Mouse (Mus musculus) heart, adult 2 months (tissue): ENCODE measurements at regions not wholly inside any gene's neighbourhood (a gene's known extent, or its start where the extent isn't known, plus 50 kb on each side); places are given as distances from the start of the nearest gene placed in this dataset.

Experiments
- DNase-seq, 2 experiments: peaks; one replicate each; pipeline ENCODE4 v3.0.0; 2021
- H3K27ac ChIP-seq: fragments of 200-600 bp; 2 replicates; pipeline ENCODE4 v1.8.1; 2022
- H3K27me3 ChIP-seq: fragments of 200-500 bp; 2 replicates; pipeline ENCODE4 v1.6.1; 2012; ENCODE audit warnings: mild to moderate bottlenecking, low read length, inconsistent platforms, mixed read lengths; ENCODE audit not compliant: control insufficient read depth, insufficient read depth
- H3K36me3 ChIP-seq: fragments of 200-500 bp; 2 replicates; pipeline ENCODE4 v1.6.1; 2012; ENCODE audit warnings: low read length, inconsistent platforms; ENCODE audit not compliant: control insufficient read depth, insufficient read depth
- H3K4me1 ChIP-seq: fragments of 200-500 bp; 2 replicates; pipeline ENCODE4 v1.6.1; 2011; ENCODE audit warnings: low read length; ENCODE audit not compliant: control insufficient read depth, insufficient read depth
- H3K4me3 ChIP-seq: fragments of 200-600 bp; 2 replicates; pipeline ENCODE4 v1.8.1; 2022
- H3K79me2 ChIP-seq: fragments of 200-500 bp; replicated peaks from 2 replicates; pipeline ENCODE4 v1.6.1; 2012; ENCODE audit warnings: mild to moderate bottlenecking, inconsistent platforms, low read length, moderate library complexity, mixed read lengths; ENCODE audit not compliant: control insufficient read depth, insufficient read depth
- H3K9ac ChIP-seq: fragments of 200-500 bp; 2 replicates; pipeline ENCODE4 v1.6.1; 2012; ENCODE audit warnings: low read depth, mild to moderate bottlenecking, control low read depth, inconsistent platforms, low read length, mixed read lengths
- CTCF ChIP-seq: fragments of 200-600 bp; IDR thresholded peaks from 2 replicates; pipeline ENCODE4 v1.8.1; 2022; ENCODE audit warnings: antibody characterized with exemption, mild to moderate bottlenecking, moderate library complexity
- EP300 ChIP-seq: fragments of 200-500 bp; IDR thresholded peaks from 2 replicates; pipeline ENCODE4 v1.6.1; 2011; ENCODE audit warnings: low read depth, low read length, control low read depth; ENCODE audit not compliant: insufficient read depth
- POLR2A ChIP-seq: fragments of 200-500 bp; IDR thresholded peaks from 2 replicates; pipeline ENCODE4 v1.6.1; 2011; ENCODE audit warnings: mild to moderate bottlenecking, low read depth, low read length, control low read depth; ENCODE audit not compliant: insufficient read depth
- WGBS: fragments of 180-500 bp; shearing (Covaris S2); methylation state at CpG from one replicate; pipeline ENCODE4 v1.1.7; 2018; 5-methylcytosine and 5-hydroxymethylcytosine counted together
- intact Hi-C: fragments of 180-260 bp; cut with DNase I; formaldehyde crosslinking; loops from one replicate; pipeline ENCODE4 v1.15.1; 2025

DNA sequence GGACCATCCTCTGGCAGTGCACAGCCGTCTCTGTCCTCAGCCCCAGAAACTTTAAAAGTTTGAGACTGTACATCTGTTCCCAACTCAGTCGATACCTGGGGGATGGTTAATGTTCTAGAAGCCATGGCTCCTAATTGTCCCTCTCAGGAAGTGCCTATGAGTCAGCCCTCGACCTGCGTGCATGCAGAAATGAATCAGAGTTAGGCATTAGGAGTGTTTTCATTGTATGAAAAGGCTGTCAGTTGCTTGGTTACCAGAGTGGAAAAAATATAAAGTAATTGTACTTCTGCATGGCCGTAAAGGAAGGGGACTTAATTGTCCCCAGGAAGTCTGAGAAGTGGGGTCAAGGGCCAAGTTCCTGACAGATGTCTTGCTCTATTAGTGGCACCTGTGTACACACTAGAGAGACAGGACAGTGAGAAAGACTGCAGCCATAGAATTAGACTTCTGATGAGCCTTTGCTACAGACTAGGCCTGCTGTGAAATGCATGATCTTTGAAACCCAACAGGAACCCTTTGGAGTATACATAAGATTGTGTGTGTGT lies 109.5 kb upstream of the Slc35f3 start:
- no peak overlapping the region for H3K27ac ChIP-seq
- no peaks in the 10 kb centered on the region for H3K79me2 ChIP-seq
- intact Hi-C loops = no loop called here
- H3K4me1 ChIP-seq = no peaks in the 10 kb centered on the region
- no peaks in the 10 kb centered on the region for H3K27me3 ChIP-seq
- no peak for DNase-seq
- TF ChIP-seq EP300 = no peak
- H3K9ac ChIP-seq = no peak overlapping the region
- no peaks in the 10 kb centered on the region for H3K36me3 ChIP-seq
- no peak overlapping the region for H3K4me3 ChIP-seq
- 38% methylated on average over 5 of the region's 5 CpGs for WGBS

DNA sequence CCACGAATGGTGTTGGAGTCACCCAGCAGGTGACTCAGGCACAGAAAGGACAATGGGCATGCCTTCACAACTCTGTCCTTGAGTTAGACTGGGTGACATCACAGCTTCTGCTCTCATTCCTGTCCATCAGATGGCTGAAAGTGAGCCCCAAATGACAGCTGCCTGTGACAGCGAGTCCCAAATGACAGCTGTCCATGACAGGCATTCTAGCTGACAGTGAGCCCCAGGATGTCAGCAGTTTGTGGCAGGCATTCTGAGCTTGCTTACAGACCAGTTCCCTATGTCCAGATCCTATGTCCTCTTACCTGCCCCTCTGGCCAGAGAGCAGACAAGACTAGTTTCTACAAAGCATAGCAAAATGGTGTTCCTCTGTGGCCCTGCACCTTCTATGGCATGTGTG lies 102.7 kb upstream of the Slc35f3 start:
- intact Hi-C loops = no loop called here
- H3K4me1 ChIP-seq = no peaks in the 10 kb centered on the region
- H3K27ac ChIP-seq = no peak overlapping the region
- 69% methylated on average over 2 of the region's 2 CpGs for WGBS
- no peaks in the 10 kb centered on the region for H3K27me3 ChIP-seq
- TF ChIP-seq CTCF (no peak), EP300 (no peak), POLR2A (no peak)
- no peak for DNase-seq
- no peak overlapping the region for H3K4me3 ChIP-seq
- no peaks in the 10 kb centered on the region for H3K36me3 ChIP-seq
- no peak overlapping the region for H3K9ac ChIP-seq
- no peaks in the 10 kb centered on the region for H3K79me2 ChIP-seq

DNA sequence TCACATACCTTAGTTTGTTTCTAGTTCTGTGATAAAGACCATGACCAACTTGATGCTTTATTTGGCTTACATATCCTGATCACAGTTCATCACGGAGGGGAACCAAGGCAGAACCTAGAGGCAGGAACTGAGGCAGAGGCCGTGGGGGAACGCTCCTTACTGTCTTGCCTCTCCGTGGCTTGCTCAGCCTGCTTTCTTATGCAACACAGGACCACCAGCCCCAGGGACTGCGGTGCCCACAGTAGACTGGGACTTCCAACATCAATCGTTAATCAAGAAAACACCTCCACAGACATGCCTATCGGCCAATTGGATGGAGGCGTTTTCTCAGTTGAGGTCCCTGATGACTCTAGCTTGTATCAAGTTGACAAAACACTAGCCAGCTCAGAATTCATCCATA lies 87.8 kb upstream of the Slc35f3 start:
- 75% methylated on average over 8 of the region's 8 CpGs for WGBS

DNA sequence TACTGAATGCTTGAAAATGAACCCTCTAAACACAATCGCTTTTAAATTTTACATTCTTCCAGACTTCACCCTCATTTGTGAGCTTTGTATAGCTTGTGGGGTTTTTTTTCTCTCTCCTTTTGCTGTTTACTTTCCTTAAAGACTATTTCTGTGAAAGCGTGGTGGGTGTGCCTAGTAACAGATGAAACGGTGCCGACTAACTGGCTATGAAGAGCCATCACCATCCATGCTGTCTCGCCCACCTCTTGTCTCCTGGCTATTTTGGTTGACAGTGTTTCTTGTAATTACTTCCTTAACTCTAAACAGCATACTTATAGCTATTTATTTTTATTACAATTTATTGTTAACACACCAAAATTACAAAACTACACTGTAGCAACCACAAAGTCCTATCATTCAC lies 85.6 kb upstream of the Slc35f3 start:
- H3K36me3 ChIP-seq = no peaks in the 10 kb centered on the region
- intact Hi-C loops = no loop called here
- no peak overlapping the region for H3K9ac ChIP-seq
- no peak for DNase-seq
- no peak overlapping the region for H3K4me3 ChIP-seq
- TF ChIP-seq EP300 (no peak), CTCF (no peak), POLR2A (no peak)
- WGBS = 85% methylated on average over 5 of the region's 5 CpGs
- no peaks in the 10 kb centered on the region for H3K4me1 ChIP-seq
- H3K27me3 ChIP-seq = no peaks in the 10 kb centered on the region
- no peaks in the 10 kb centered on the region for H3K79me2 ChIP-seq
- H3K27ac ChIP-seq = no peak overlapping the region

More for the DNA sequence above, 87.8 kb upstream of the Slc35f3 start:
- intact Hi-C loops = no loop called here
- Histone ChIP-seq H3K4me1 (no peaks in the 10 kb centered on the region), H3K27me3 (no peaks in the 10 kb centered on the region), H3K4me3 (no peak overlapping the region), H3K36me3 (no peaks in the 10 kb centered on the region), H3K27ac (no peak overlapping the region), H3K79me2 (no peaks in the 10 kb centered on the region), H3K9ac (no peak overlapping the region)
- DNase-seq = peak in 1 of 2 experiments; percentile 2
- no peak for TF ChIP-seq POLR2A
- TF ChIP-seq CTCF = no peak
- TF ChIP-seq EP300 = no peak

DNA sequence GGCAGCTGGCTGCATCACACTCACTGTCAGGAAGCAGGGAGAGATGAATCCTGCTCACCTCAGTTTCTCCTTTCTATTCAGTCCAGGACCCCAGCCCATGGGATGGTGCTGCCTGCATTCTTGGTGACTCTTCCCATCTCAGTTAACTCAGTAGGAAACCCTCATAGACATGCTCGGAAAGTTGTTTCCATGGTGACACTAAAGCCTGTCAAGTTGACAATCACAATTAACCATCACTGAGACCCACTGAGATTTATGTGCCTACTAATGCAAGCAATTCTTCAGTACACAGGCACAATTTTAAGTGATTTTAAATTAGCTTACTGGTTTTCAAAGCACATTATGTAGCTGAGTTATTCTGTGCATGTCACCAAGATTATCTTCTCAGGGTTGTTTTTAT lies 83.8 kb upstream of the Slc35f3 start:
- no peaks in the 10 kb centered on the region for H3K27me3 ChIP-seq
- WGBS = 67% methylated on average over 1 of the region's 1 CpGs
- no peaks in the 10 kb centered on the region for H3K36me3 ChIP-seq
- H3K79me2 ChIP-seq = no peaks in the 10 kb centered on the region
- no peak overlapping the region for H3K27ac ChIP-seq
- TF ChIP-seq CTCF (no peak), POLR2A (no peak), EP300 (no peak)
- intact Hi-C loops = no loop called here
- H3K4me1 ChIP-seq = no peaks in the 10 kb centered on the region
- H3K9ac ChIP-seq = no peak overlapping the region
- H3K4me3 ChIP-seq = no peak overlapping the region
- peak in 1 of 2 experiments; percentile 7 for DNase-seq

DNA sequence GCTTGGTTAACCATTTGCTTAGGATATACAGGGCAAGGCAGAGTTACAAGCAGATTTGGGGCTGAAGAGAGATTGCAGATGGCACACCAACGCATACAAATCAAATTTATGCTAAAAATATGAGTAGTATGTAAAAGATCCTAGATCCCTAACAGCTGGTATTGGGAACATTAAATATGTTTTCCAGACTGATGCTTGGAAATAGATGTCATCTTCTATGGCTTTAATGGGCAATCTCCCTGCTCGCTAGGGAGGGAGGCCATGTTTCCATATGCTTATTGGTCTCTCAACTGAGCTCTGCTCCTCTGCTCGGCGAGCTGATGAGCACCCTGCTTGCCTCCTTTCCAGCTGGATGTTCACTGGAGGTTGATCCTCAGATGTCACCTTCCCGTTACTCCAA lies 82.0 kb upstream of the Slc35f3 start:
- Histone ChIP-seq H3K27ac (no peak overlapping the region), H3K79me2 (no peaks in the 10 kb centered on the region), H3K36me3 (no peaks in the 10 kb centered on the region), H3K27me3 (no peaks in the 10 kb centered on the region), H3K4me3 (no peak overlapping the region), H3K4me1 (no peaks in the 10 kb centered on the region), H3K9ac (no peak overlapping the region)
- intact Hi-C loops = no loop called here
- TF ChIP-seq CTCF (no peak), EP300 (no peak), POLR2A (no peak)
- 83% methylated on average over 5 of the region's 5 CpGs for WGBS
- no peak for DNase-seq
